Mouse (Mus musculus) spleen, adult 2 months (tissue): ENCODE data around the gene Tns4. TPM values are rescaled to one million over a fixed set of nuclear protein-coding genes. Genes with fewer than 3 reads are reported as not detected.

ENCODE experiments used
- DNase-seq, 2 experiments: peaks; one replicate each; pipeline versions ENCODE4 v3.0.0 to v3.0.0-alpha.2; 2012 to 2021; ENCODE audit warnings: low spot score in 2 of 2, low read depth in 1 of 2
- H3K27ac ChIP-seq: fragments of 200-500 bp; 2 replicates; pipeline ENCODE4 v1.5.1; 2012; ENCODE audit warnings: low read length, inconsistent platforms; ENCODE audit not compliant: insufficient read depth
- H3K27me3 ChIP-seq: fragments of 200-500 bp; 2 replicates; pipeline ENCODE4 v1.6.1; 2012; ENCODE audit warnings: mild to moderate bottlenecking, moderate library complexity, low read length, inconsistent platforms; ENCODE audit not compliant: control insufficient read depth, insufficient read depth
- H3K36me3 ChIP-seq: fragments of 200-500 bp; 2 replicates; pipeline ENCODE4 v1.6.1; 2012; ENCODE audit warnings: mild to moderate bottlenecking, low read length, inconsistent platforms; ENCODE audit not compliant: control insufficient read depth, insufficient read depth
- H3K4me1 ChIP-seq: fragments of 200-500 bp; 2 replicates; pipeline ENCODE4 v1.6.1; 2011; ENCODE audit warnings: inconsistent platforms; ENCODE audit not compliant: control insufficient read depth, insufficient read depth, insufficient read length
- H3K4me3 ChIP-seq: fragments of 200-500 bp; 2 replicates; pipeline ENCODE4 v1.5.1; 2011; ENCODE audit warnings: mild to moderate bottlenecking, inconsistent platforms; ENCODE audit not compliant: insufficient read depth, insufficient read length; ENCODE audit errors: extremely low read depth
- CTCF ChIP-seq: fragments of 200-500 bp; IDR thresholded peaks from 2 replicates; pipeline ENCODE4 v1.5.1; 2011; ENCODE audit warnings: mild to moderate bottlenecking, inconsistent platforms; ENCODE audit not compliant: insufficient read depth, insufficient read length, insufficient replicate concordance; ENCODE audit errors: extremely low read depth
- POLR2A ChIP-seq: fragments of 200-500 bp; IDR thresholded peaks from 2 replicates; pipeline ENCODE4 v1.6.1; 2011; ENCODE audit warnings: low read depth, low read length, inconsistent platforms
- WGBS: fragments of 180-500 bp; shearing (Covaris S2); methylation state at CpG from one replicate; pipeline ENCODE4 v1.1.7; 2018; 5-methylcytosine and 5-hydroxymethylcytosine counted together
- polyA plus RNA-seq: library from polyadenylated mRNA; depleted of rRNA; stranded (reverse); fragments of >200 nt; gene quantifications from 2 replicates; pipeline ENCODE4 v1.2.3, GENCODE M21; 2012

The Tns4 gene
- polyA plus RNA-seq, 1 experiment: 1.3 TPM

- Histone ChIP-seq H3K27me3 (no peaks in the 10 kb centered on the region), H3K4me1 (no peaks in the 10 kb centered on the region), H3K36me3 (no peaks in the 10 kb centered on the region), H3K27ac (no peak overlapping the region), H3K4me3 (no peak overlapping the region)
- WGBS: 67% methylated on average over 8 of the region's 8 CpGs
- no peak for DNase-seq
- no peak for TF ChIP-seq CTCF
- no peak for TF ChIP-seq POLR2A
These were observed 7.0 kb downstream of the Tns4 start for GRCm38 (mm10) chr11:99082098-99082497.

DNA sequence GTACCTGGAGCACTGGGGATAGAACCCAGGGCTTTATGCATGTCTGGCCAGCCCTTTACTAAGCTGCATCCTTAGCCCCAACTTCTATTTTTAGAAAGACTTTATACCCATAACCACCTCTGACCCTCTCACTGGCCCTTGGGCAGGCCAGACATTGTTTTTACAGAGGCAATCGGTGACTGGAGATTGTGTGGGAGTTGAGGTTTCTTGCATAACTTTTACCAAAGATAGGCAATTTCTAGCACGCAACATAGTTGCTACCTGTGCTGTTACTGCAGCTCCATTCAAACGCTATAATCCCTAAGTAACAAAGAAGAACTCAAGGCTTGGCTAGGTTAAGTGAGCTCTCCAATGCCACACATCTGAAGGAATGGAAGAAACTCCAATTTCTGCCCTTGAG is 7.5 kb downstream of the Tns4 start:
- no peaks in the 10 kb centered on the region for H3K4me1 ChIP-seq
- H3K27ac ChIP-seq: no peak overlapping the region
- H3K4me3 ChIP-seq: no peak overlapping the region
- H3K27me3 ChIP-seq: no peaks in the 10 kb centered on the region
- TF ChIP-seq POLR2A (no peak), CTCF (no peak)
- 59% methylated on average over 3 of the region's 3 CpGs for WGBS
- DNase-seq: no peak
- no peaks in the 10 kb centered on the region for H3K36me3 ChIP-seq

GRCm38 (mm10) chr11:99080902-99081543 is 8.1 kb downstream of the Tns4 start:
- TF ChIP-seq POLR2A: no peak
- TF ChIP-seq CTCF: no peak
- WGBS: 83% methylated on average over 9 of the region's 9 CpGs

DNA sequence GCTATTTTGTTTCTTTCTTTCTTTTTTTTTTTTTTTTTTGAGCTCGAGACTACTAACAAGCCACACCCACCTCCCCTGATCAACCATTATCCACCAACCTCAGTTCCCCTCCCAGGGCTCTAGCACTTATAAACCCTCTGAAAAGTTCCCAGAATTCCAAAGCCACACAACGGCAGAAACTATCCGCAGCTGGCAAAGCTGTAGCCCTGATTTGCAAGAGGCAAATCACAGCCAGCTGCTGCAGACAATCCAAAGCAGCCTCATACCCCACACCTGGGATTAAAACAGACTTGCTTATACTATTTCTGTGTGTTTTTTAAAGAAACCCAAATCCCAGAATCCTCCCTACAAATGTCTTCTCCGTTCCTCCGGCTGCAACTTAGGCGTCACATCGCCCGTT is 11.2 kb downstream of the Tns4 start:
- H3K27ac ChIP-seq: no peak overlapping the region
- no peak for DNase-seq
- no peaks in the 10 kb centered on the region for H3K27me3 ChIP-seq
- H3K36me3 ChIP-seq: no peaks in the 10 kb centered on the region
- 89% methylated on average over 8 of the region's 8 CpGs for WGBS
- H3K4me1 ChIP-seq: no peaks in the 10 kb centered on the region
- H3K4me3 ChIP-seq: no peak overlapping the region
- TF ChIP-seq CTCF: no peak

More at GRCm38 (mm10) chr11:99080902-99081543, 8.1 kb downstream of the Tns4 start:
- Histone ChIP-seq H3K36me3 (no peaks in the 10 kb centered on the region), H3K4me1 (no peaks in the 10 kb centered on the region), H3K27me3 (no peaks in the 10 kb centered on the region), H3K27ac (no peak overlapping the region), H3K4me3 (no peak overlapping the region)
- DNase-seq: no peak

DNA sequence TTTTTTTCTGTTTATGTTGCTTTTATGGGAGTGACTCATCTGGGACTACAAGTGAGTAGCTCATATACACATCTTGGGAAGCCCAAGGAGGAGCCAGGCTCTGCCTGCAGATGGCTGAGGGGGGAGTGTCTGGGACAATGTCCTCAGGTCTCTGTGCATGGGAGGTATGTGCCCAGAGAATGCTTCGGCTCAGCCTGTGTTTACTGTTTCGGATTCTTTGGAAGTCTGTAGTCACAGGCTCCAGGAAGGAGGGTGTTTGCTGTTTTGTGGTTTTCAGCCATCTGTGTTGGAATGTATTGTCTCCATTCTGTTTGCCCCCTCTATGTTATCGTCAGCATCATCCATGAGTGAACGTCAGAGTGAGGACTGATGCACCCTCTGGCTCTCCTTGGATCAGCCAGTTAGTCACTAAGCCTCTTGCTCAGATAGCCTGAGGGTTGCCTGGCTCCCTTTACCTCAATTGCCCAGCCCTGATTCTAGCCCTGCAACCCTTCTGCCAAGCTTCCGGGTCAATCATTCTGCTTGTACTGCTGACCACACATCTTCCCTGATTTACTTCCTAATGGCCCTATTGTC is 12.3 kb downstream of the Tns4 start:
- TF ChIP-seq POLR2A: no peak
- TF ChIP-seq CTCF: no peak
- Histone ChIP-seq H3K27ac (no peak overlapping the region), H3K27me3 (no peaks in the 10 kb centered on the region), H3K4me3 (no peak overlapping the region), H3K36me3 (no peaks in the 10 kb centered on the region), H3K4me1 (no peaks in the 10 kb centered on the region)
- WGBS: 86% methylated on average over 5 of the region's 5 CpGs
- no peak for DNase-seq

DNA sequence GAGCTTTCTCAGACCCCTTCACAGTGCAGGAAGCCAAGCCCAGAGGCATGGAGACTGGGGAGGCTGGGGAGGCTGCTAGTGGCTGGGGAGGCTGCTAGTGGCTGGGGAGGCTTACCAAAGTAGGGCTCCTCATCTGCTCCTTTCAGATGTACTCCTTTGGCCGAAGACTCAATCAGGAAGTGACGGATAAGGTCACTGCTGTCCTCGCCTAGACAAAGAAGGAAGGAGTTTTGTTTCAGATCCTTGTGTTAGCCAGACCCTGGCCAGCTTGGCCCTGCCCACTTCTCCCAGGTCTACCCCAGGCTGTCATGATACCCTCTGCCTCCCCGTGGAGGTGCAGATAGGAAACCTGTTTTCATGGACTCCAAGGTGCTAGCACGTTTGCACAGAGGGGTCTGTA is 15.3 kb downstream of the Tns4 start:
- H3K4me1 ChIP-seq: no peaks in the 10 kb centered on the region
- no peak overlapping the region for H3K27ac ChIP-seq
- H3K36me3 ChIP-seq: no peaks in the 10 kb centered on the region
- H3K27me3 ChIP-seq: no peaks in the 10 kb centered on the region
- 69% methylated on average over 5 of the region's 5 CpGs for WGBS
- DNase-seq: no peak
- no peak overlapping the region for H3K4me3 ChIP-seq
- TF ChIP-seq CTCF (no peak), POLR2A (no peak)

GRCm38 (mm10) chr11:99071866-99072265 is 17.2 kb downstream of the Tns4 start:
- H3K36me3 ChIP-seq: no peaks in the 10 kb centered on the region
- H3K4me3 ChIP-seq: no peak overlapping the region
- no peaks in the 10 kb centered on the region for H3K27me3 ChIP-seq
- H3K27ac ChIP-seq: no peak overlapping the region
- WGBS: 84% methylated on average over 6 of the region's 6 CpGs
- no peak for DNase-seq
- TF ChIP-seq POLR2A: no peak
- TF ChIP-seq CTCF: no peak
- no peaks in the 10 kb centered on the region for H3K4me1 ChIP-seq

- no peak overlapping the region for H3K27ac ChIP-seq
- WGBS: 49% methylated on average over 5 of the region's 5 CpGs
- TF ChIP-seq POLR2A (no peak), CTCF (no peak)
- H3K4me1 ChIP-seq: no peaks in the 10 kb centered on the region
- no peak overlapping the region for H3K4me3 ChIP-seq
- no peaks in the 10 kb centered on the region for H3K27me3 ChIP-seq
- DNase-seq: no peak
- H3K36me3 ChIP-seq: no peaks in the 10 kb centered on the region
These were observed 20.7 kb downstream of the Tns4 start for GRCm38 (mm10) chr11:99068455-99068854.
